Mouse (Mus musculus) embryonic facial prominence, embryonic 13.5 days (tissue): ENCODE data around the gene Capn13. TPM values are rescaled to one million over a fixed set of nuclear protein-coding genes. Genes with fewer than 3 reads are reported as not detected.

Source experiments
- ATAC-seq: fragments of 200-750 bp; cut with Nextera tagmentation; 2 replicates; pipeline ENCODE4 v1.8.0; 2017; ENCODE audit warnings: low read depth; ENCODE audit not compliant: insufficient number of reproducible peaks, insufficient read depth, low FRiP score, low TSS enrichment
- H3K27ac ChIP-seq: fragments of 300-500 bp; sonication (generic); 2 replicates; pipeline ENCODE4 v1.5.1; 2015; ENCODE audit warnings: moderate library complexity, mild to moderate bottlenecking, inconsistent platforms
- H3K27me3 ChIP-seq: fragments of 300-500 bp; sonication (generic); 2 replicates; pipeline ENCODE4 v1.6.1; 2015; ENCODE audit warnings: mild to moderate bottlenecking, inconsistent platforms
- H3K36me3 ChIP-seq: fragments of 300-500 bp; sonication (generic); 2 replicates; pipeline ENCODE4 v1.6.1; 2015; ENCODE audit warnings: mild to moderate bottlenecking, inconsistent platforms
- H3K4me1 ChIP-seq: fragments of 300-500 bp; sonication (generic); 2 replicates; pipeline ENCODE4 v1.6.1; 2015; ENCODE audit warnings: inconsistent platforms
- H3K4me2 ChIP-seq: fragments of 300-500 bp; sonication (generic); 2 replicates; pipeline ENCODE4 v1.6.1; 2015; ENCODE audit warnings: moderate library complexity, mild to moderate bottlenecking, inconsistent platforms
- H3K4me3 ChIP-seq: fragments of 300-500 bp; sonication (generic); 2 replicates; pipeline ENCODE4 v1.5.1; 2015; ENCODE audit warnings: mild to moderate bottlenecking, inconsistent platforms
- H3K9ac ChIP-seq: fragments of 300-500 bp; sonication (generic); 2 replicates; pipeline ENCODE4 v1.6.1; 2015; ENCODE audit warnings: mild to moderate bottlenecking, inconsistent platforms
- H3K9me3 ChIP-seq: fragments of 300-500 bp; sonication (generic); 2 replicates; pipeline ENCODE4 v1.6.1; 2016; ENCODE audit warnings: inconsistent platforms
- WGBS: fragments of 180-500 bp; shearing (Covaris S2); methylation state at CpG from one replicate; pipeline ENCODE4 v1.1.7; 2015; ENCODE audit warnings: mixed read lengths; 5-methylcytosine and 5-hydroxymethylcytosine counted together
- polyA plus RNA-seq: library from polyadenylated mRNA; unstranded; fragments of >200 nt; fragmentation: Nextera tagmentation; extraction: Ambion mirVana; gene quantifications from 2 replicates; pipeline ENCODE4 v1.2.1, GENCODE M21; 2015

Gene Capn13
- polyA plus RNA-seq, result not detected in 2 replicates

DNA sequence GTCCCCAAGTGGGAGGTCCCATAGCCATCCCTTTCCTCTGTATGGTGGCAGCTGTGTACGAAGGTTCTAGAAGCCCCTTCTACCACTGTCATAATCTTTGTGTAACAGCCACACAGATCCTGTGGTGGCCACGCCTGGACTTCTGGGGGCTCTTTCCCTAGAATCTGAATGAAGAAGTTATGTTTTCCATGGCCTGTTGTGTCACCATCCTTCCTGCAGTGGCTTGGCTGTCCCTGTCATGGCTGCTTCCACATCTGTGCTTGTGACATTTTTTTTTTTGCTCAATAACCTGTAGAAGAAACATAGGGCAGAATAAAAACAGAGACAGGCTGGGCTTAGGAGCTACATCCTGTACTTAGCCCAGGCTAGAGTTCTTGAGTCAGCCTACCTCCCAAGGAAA, at the start of gene Capn13:
Gene Capn13, minus strand, starts transcription at position 5 of the 400 bp plus-strand sequence.
- Histone ChIP-seq H3K9ac (no peak within 1 kb of the TSS), H3K4me3 (no peak within 1 kb of the TSS), H3K9me3 (no peaks in the 10 kb centered on the region), H3K36me3 (no peaks in the 10 kb centered on the region), H3K27ac (no peak within 1 kb of the TSS), H3K4me2 (no peak within 1 kb of the TSS), H3K27me3 (no peaks in the 10 kb centered on the region), H3K4me1 (no peaks in the 10 kb centered on the region)
- WGBS, result 82% methylated on average over 2 of the region's 2 CpGs
- no peak for ATAC-seq

DNA sequence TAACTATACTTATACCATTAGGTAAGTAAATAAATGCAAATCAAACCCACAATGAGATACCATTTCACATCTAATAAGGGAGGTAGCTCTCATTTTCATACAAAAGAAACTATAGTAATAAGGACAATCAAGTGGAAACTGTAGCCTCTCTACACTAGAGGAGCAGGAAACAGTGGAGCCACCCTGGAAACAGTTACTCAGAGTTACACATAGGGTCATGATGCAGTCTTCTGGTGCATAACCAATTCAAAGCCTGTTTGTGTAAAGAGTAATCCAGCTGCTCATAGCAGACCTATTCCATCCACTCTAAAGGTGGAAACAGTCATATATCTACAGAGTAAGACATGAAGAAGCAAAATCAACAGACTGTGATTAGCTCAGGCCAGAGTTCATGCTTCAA, 48.4 kb upstream of the Capn13 start:
- Histone ChIP-seq H3K27me3 (no peaks in the 10 kb centered on the region), H3K9ac (no peak overlapping the region), H3K4me3 (no peak overlapping the region), H3K4me2 (no peak overlapping the region), H3K27ac (no peak overlapping the region), H3K36me3 (no peaks in the 10 kb centered on the region), H3K9me3 (no peaks in the 10 kb centered on the region), H3K4me1 (no peaks in the 10 kb centered on the region)
- no peak for ATAC-seq

DNA sequence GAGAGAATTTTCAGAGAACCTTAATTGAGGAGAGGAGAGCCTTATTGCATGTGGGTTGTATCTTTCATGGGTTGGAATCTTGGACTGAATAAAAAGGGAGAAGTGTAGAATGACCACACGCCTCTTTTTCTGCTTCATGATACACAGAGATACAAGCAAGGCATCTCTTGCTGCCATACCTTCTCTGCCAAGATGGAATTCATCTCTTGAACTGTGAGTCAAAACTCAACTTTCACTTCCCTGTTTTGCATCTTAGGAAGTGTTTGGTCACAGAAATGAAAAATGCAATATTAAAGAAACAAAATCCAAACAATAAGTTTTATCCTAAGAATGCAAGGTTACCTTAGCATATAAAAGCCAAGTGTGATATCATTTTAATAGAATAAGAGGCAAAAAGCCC, 40.1 kb upstream of the Capn13 start:
- Histone ChIP-seq H3K9me3 (no peaks in the 10 kb centered on the region), H3K27ac (no peak overlapping the region), H3K9ac (no peak overlapping the region), H3K36me3 (no peaks in the 10 kb centered on the region), H3K4me1 (no peaks in the 10 kb centered on the region), H3K4me3 (no peak overlapping the region), H3K27me3 (no peaks in the 10 kb centered on the region), H3K4me2 (no peak overlapping the region)
- no peak for ATAC-seq
- WGBS, result 76% methylated on average over 1 of the region's 1 CpGs

DNA sequence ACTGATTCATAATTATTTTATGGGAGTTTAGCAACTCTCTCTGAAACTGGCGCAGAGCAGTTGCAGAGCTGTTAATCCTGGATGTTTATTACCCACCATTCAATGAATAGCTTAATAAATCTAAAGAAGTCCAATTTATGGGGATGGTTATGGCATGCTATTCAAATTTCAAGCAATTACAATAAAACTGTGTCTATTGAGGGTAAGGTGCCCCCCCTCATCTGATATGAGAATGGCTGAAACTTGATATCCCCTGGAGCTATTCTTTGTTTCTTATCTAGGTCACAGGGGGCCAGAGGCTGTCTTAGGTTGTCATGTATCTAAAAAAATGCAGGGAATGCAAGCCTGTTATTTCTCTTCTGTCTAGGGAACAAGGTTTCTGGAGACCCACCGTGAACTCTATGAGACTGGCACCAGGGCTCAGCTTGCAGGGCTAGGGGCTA, 31.9 kb upstream of the Capn13 start:
- no peak overlapping the region for H3K4me2 ChIP-seq
- no peaks in the 10 kb centered on the region for H3K4me1 ChIP-seq
- H3K9ac ChIP-seq, result no peak overlapping the region
- 68% methylated on average over 2 of the region's 2 CpGs for WGBS
- no peaks in the 10 kb centered on the region for H3K27me3 ChIP-seq
- H3K4me3 ChIP-seq, result no peak overlapping the region
- no peak for ATAC-seq
- no peak overlapping the region for H3K27ac ChIP-seq
- H3K36me3 ChIP-seq, result no peaks in the 10 kb centered on the region
- H3K9me3 ChIP-seq, result no peaks in the 10 kb centered on the region

DNA sequence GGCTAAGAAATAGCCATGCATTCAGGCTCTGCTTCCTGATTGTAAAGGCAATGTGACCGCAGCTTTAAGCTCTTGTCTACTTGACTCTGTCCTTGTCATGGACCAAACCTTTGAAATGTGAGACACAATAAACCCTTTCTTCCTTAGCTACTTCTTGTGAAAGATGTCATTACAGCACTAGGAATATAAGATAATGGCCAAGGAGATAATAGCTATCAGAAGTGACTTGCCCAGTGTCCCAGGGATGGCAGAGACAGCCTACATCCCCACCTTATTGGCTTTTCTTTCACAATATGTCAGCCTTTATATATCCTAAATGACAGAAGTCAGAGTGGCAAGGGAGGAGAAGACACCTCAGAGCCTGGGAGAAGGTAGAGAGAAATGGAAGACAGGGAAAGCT, 31.4 kb upstream of the Capn13 start:
- Histone ChIP-seq H3K4me3 (no peak overlapping the region), H3K9me3 (no peaks in the 10 kb centered on the region), H3K4me2 (no peak overlapping the region), H3K9ac (no peak overlapping the region), H3K27me3 (no peaks in the 10 kb centered on the region), H3K36me3 (no peaks in the 10 kb centered on the region), H3K4me1 (no peaks in the 10 kb centered on the region), H3K27ac (no peak overlapping the region)
- no peak for ATAC-seq
- 90% methylated on average over 1 of the region's 1 CpGs for WGBS

DNA sequence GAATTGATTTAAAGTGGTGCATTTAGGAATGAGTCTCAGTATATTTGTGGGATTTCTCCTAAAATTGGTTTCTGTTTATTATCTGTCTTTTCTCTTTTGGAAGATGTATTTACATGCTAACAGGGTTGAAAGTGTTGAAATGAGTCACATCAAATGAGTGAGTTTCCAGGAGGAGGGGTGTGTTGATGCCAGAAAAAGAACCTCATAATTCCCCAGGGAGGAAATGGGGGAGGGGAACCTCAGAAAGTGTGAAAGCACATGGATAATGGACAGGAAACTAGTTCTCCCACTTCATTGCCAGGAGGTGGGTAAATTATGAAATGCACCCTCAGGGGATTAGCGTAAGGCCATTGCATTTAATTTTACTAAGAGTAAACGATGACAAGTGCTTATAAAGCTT, 16.7 kb upstream of the Capn13 start:
- no peak overlapping the region for H3K27ac ChIP-seq
- H3K9me3 ChIP-seq, result no peaks in the 10 kb centered on the region
- no peak overlapping the region for H3K9ac ChIP-seq
- no peaks in the 10 kb centered on the region for H3K4me1 ChIP-seq
- H3K4me2 ChIP-seq, result no peak overlapping the region
- 53% methylated on average over 2 of the region's 2 CpGs for WGBS
- H3K36me3 ChIP-seq, result no peaks in the 10 kb centered on the region
- no peak overlapping the region for H3K4me3 ChIP-seq
- ATAC-seq, result no peak
- no peaks in the 10 kb centered on the region for H3K27me3 ChIP-seq

DNA sequence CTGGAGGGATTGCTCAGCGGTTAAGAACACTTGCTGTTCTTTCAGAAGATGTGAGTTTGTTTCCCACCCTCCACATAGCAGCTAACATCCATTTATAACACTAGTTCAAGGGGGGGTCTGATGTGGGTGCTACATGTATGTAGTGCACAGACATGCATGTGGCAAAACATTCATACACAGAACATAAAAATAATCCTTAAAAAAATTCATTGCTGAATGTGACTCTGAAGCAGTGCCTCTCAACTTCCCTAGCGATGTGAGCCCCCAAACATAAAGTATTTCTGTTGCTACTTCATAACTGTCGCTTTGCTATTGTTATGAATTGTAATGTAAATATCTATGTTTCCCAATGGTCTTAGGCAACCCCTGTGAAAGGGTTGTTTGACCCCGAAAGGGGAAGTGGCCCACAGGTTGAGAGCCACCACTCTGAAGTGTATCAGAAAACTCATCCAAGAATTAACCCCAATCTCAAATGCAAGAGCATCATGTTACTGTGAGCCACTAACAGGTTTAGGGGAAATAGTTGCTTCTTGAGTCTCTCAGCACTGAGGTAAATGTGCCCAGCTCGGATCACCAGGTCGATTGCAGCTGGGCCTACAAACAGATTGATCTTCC, 15.6 kb upstream of the Capn13 start:
- Histone ChIP-seq H3K9ac (no peak overlapping the region), H3K27me3 (no peaks in the 10 kb centered on the region), H3K9me3 (no peaks in the 10 kb centered on the region), H3K36me3 (no peaks in the 10 kb centered on the region), H3K27ac (no peak overlapping the region), H3K4me3 (no peak overlapping the region), H3K4me1 (no peaks in the 10 kb centered on the region), H3K4me2 (no peak overlapping the region)
- no peak for ATAC-seq
- 59% methylated on average over 6 of the region's 6 CpGs for WGBS

DNA sequence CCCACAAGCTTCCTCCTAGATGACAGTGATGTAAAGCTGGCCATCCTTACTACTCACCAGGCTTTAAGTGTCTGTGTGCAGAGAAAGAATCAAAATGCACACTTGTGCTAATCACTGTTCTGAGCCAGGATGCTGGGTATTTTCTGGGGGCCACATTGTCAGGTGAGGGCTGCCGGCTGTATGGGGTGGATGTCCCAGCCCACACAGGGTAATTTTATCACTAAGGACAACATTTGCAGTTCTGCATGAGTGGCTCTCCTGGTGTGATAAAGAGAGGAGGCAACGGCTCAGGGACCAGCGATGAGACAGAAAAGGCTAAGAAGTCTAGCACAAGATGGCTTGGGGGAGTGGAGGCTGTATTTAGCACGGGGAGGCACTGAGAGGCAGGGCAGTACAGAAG, 11.2 kb upstream of the Capn13 start:
- H3K9ac ChIP-seq, result no peak overlapping the region
- no peaks in the 10 kb centered on the region for H3K36me3 ChIP-seq
- H3K4me1 ChIP-seq, result no peaks in the 10 kb centered on the region
- H3K9me3 ChIP-seq, result no peaks in the 10 kb centered on the region
- H3K4me3 ChIP-seq, result no peak overlapping the region
- 53% methylated on average over 4 of the region's 4 CpGs for WGBS
- ATAC-seq, result no peak
- no peak overlapping the region for H3K4me2 ChIP-seq
- H3K27ac ChIP-seq, result no peak overlapping the region
- H3K27me3 ChIP-seq, result no peaks in the 10 kb centered on the region

DNA sequence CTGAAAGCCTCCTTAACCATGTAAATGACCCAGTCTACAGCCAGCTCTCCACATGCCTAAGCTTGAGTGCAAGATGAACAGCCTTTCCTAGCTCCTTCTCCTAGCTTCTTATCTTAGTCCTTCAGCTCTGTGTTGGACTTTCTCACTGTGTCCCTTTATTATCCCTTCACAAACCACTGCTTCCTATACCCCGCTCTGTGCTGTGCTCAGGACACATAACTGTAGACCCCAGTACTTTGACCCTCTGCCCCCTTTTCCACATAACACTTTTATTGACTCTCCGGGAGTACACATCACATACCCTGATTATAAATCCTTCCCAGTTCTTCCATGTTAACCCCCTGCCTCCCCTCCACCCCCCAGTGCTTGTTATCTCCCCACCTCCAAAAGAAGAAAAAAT, 606 bp upstream of the Capn13 start:
- H3K27ac ChIP-seq, result no peak overlapping the region
- no peak overlapping the region for H3K4me3 ChIP-seq
- H3K4me1 ChIP-seq, result no peaks in the 10 kb centered on the region
- no peaks in the 10 kb centered on the region for H3K9me3 ChIP-seq
- H3K9ac ChIP-seq, result no peak overlapping the region
- no peak for ATAC-seq
- no peaks in the 10 kb centered on the region for H3K36me3 ChIP-seq
- 81% methylated on average over 2 of the region's 2 CpGs for WGBS
- H3K27me3 ChIP-seq, result no peaks in the 10 kb centered on the region
- no peak overlapping the region for H3K4me2 ChIP-seq

DNA sequence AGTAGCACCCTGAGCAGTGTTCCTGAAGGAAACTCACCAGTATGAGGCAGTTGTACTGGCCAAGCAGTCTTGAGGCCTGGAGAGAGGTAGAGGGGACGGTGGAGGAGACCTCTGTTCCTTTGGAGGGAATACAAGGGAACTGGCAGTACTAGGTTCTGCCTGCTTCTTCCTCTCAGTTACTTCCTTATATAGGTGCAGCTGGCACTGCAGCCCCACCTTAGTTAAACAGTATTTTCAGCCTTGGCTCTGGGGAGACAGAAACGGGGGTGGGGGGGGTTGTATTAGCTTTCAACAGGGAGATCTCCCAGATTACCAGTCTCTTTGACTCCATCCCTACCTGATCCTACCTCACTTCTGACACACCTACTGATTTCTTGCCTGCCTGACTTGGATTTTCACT, 1.5 kb downstream of the Capn13 start:
- H3K27me3 ChIP-seq, result no peaks in the 10 kb centered on the region
- H3K36me3 ChIP-seq, result no peaks in the 10 kb centered on the region
- H3K4me2 ChIP-seq, result no peak overlapping the region
- no peak for ATAC-seq
- WGBS, result 54% methylated on average over 2 of the region's 2 CpGs
- no peaks in the 10 kb centered on the region for H3K4me1 ChIP-seq
- no peak overlapping the region for H3K27ac ChIP-seq
- H3K4me3 ChIP-seq, result no peak overlapping the region
- H3K9me3 ChIP-seq, result no peaks in the 10 kb centered on the region
- no peak overlapping the region for H3K9ac ChIP-seq

DNA sequence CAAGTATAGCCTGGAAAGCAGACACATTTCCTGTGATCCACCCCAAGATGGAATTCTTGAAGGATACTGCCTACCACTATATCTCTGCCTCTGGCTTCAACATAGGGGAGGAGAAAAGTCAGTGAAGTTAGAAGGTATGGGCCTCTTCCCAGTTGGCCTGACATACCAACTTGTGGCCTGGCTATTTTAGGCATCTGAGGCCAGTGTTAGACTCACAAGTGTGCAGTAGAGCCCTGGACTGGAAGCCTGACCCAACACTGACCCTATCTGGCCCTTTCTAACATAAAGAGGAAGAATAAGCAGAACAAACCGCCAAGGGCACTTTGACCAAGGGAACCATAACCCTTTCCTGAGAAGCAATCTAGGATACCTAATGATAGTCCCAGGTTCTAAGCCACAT, 7.3 kb downstream of the Capn13 start:
- H3K4me1 ChIP-seq, result no peaks in the 10 kb centered on the region
- H3K27me3 ChIP-seq, result no peaks in the 10 kb centered on the region
- H3K4me2 ChIP-seq, result no peak overlapping the region
- H3K9ac ChIP-seq, result no peak overlapping the region
- H3K27ac ChIP-seq, result no peak overlapping the region
- no peaks in the 10 kb centered on the region for H3K36me3 ChIP-seq
- WGBS, result 77% methylated on average over 1 of the region's 1 CpGs
- H3K9me3 ChIP-seq, result no peaks in the 10 kb centered on the region
- no peak for ATAC-seq
- no peak overlapping the region for H3K4me3 ChIP-seq

DNA sequence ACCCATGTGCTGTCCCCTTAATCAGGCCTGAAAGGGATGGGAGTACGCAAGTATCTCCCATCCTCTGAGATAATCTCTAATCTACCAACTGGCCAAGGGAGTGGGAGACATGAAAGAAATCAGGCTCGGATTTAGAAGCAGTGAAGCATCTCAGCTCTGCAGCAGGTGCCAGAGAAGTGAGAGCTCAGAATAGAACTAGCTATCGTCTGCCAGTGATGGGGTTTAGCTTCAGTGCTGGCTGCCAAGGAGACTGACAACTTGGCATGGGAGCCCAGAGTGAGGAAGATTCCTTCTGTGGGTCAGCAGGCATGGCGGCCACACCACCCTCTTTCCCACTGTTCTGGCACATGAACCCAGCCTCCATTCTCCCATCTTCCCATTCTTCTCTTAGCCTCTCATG, 8.9 kb downstream of the Capn13 start:
- ATAC-seq, result no peak
- Histone ChIP-seq H3K9ac (no peak overlapping the region), H3K4me3 (no peak overlapping the region), H3K9me3 (no peaks in the 10 kb centered on the region), H3K4me2 (no peak overlapping the region), H3K36me3 (no peaks in the 10 kb centered on the region), H3K27me3 (no peaks in the 10 kb centered on the region), H3K4me1 (no peaks in the 10 kb centered on the region), H3K27ac (no peak overlapping the region)
- 87% methylated on average over 4 of the region's 4 CpGs for WGBS
